Mouse (Mus musculus) left cerebral cortex, postnatal 25 days (tissue): Measurements from ENCODE around the gene Sim1. TPM values are rescaled to one million over a fixed set of nuclear protein-coding genes. Genes with fewer than 3 reads are reported as not detected.

Experiments used
- DNase-seq, 2 experiments: peaks; one replicate each; pipeline ENCODE4 v3.0.0; 2022; ENCODE audit warnings: low spot score in 2 of 2, mixed read lengths in 1 of 2
- intact Hi-C: fragments of 180-260 bp; cut with DNase I; formaldehyde crosslinking; loops from one replicate; pipeline ENCODE4 v1.15.1; 2025
- total RNA-seq, 2 experiments: library from RNA; stranded (reverse); gene quantifications; 2 replicates each; pipeline ENCODE4 v1.2.3; 2021

The Sim1 gene
- total RNA-seq, 2 experiments from 2014 or later: 0.32 to 0.69 TPM

DNA sequence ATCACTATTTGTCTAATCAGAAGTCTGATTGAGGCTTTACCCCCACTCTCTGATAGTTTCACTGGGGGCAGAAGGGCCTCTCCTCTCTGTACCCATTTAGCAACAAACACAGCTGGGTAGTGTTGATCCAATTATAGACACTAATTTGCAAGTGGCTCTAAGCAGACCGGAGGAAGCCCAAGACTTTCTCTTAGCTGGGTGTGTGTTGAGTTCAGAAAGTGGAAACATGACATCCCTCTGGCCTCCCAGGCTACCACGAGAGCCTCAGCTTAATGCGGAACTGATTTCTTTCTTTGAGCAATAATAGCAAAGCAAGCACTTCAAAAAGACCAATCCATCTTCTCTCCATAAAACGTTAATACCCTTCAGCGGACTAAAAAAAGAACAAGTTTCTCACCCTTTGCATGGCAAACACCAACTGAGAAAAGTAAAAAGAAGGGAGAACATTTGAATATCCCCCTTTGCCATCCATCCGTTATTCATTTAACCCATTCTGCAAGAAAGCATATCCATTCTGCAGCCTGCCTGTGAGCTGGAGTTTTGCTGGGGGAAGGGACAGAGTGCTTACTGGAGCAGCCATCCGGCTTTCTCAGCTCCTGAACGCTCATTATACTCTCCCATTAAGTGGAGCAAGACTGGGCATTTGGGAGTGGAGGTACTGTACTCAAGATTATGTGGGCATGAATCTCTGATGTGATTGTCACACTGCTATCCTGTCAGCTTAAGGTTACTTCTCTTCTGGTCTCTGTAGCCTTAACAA is 117.0 kb downstream of the Sim1 start:
- intact Hi-C loops: no loop called here

DNA sequence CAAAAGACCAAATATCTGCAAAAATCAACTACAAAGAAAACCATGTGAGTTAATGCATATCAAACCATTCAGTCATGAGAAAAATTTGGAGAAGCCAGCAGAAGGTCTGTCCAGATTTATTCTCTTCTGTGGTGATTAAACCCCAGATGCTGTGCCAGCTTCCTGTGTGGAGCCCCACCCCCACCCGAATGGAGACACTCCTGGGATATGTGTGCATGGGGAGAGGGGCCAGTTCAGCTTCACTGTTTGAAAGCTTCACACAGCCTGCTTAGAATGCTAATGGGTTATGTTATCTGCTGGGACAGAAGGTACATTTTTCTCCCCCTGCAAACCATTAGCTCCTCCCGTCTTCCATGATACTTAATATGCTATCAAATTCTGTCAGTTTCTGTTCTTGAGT is 120.3 kb downstream of the Sim1 start:
- no peak for DNase-seq
- intact Hi-C loops: no loop called here

More for the DNA sequence above, 117.0 kb downstream of the Sim1 start:
- no peak for DNase-seq

DNA sequence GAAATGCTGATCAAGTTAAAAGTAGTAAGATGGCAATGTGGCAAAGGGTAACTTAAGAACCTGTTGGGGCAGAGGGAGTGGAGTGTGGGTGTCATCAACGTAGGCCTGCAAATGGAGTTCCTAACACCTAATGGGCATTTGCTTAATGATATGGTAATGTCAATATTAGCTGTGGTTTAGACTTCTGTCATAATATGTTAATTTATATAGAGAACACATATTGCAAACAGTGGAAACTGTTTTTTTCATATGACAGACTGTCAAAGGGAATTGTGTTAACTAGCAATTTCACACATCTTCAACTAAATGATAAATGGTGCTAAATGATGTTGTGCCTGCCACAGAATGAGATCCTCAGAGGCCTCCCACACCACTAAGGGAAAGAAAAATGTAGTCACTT is 120.8 kb downstream of the Sim1 start:
- intact Hi-C loops: no loop called here
- no peak for DNase-seq

DNA sequence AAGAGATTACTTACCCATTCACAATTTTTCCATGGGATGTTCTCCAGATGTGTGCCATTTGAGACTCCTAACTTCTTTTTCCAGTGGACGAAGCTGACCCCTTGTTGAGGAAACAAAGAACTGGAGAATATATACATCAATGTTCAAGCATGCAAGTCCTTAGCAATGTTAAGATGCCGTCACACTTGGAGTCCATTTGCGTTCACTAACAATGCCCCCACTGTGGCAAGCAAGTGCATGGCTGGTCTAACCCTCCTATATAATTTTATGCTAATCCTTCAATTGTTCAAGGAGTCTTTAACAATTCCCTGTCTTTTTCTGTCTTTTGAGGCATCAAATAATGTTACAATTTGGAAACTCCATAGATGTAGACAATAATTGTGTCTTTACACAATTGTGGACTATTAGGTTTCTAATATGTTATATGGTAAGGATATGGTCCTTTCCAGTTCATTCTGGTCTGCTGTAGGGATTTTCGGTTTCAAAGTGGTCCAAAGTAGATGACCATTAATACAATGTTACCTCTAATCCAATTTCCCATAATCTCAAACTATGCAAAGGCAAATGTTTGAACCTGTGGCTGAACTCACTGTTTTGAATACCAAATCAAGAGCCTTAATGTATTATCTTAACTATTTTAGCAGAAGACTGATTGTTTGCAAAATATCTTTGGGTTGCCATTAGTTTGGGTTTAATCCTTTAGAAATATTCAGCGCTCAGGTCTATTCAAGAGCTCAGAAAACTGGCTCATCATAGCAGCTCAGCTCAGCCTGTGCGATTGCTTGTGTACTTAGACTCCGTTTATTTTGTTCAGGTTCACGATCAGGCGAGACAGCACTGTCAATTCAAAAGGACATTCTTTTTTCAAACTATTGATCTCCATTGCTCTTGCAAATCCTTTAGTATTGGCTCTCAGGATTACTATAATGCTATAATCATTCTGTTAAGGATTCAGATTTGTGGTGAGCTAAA is 129.0 kb downstream of the Sim1 start:
- DNase-seq: no peak
- intact Hi-C loops: no loop called here
